Mouse (Mus musculus) liver, embryonic 13.5 days (tissue): ENCODE measurements around the gene Tpst1. TPM values are rescaled to one million over a fixed set of nuclear protein-coding genes. Genes with fewer than 3 reads are reported as not detected.

Experiments
- ATAC-seq: fragments of 200-750 bp; cut with Nextera tagmentation; 2 replicates; pipeline ENCODE4 v1.8.0; 2017; ENCODE audit warnings: low read depth, mild to moderate bottlenecking, moderate number of reproducible peaks, moderate library complexity
- DNase-seq: peaks from one replicate; pipeline ENCODE4 v3.0.0; 2022
- H3K27ac ChIP-seq: fragments of 300-500 bp; sonication (generic); 2 replicates; pipeline ENCODE4 v1.5.1; 2015; ENCODE audit warnings: moderate library complexity, mild to moderate bottlenecking, inconsistent platforms
- H3K27me3 ChIP-seq: fragments of 300-500 bp; sonication (generic); 2 replicates; pipeline ENCODE4 v1.6.1; 2015; ENCODE audit warnings: mild to moderate bottlenecking, inconsistent platforms
- H3K36me3 ChIP-seq: fragments of 300-500 bp; sonication (generic); 2 replicates; pipeline ENCODE4 v1.6.1; 2015; ENCODE audit warnings: mild to moderate bottlenecking, inconsistent platforms
- H3K4me1 ChIP-seq: fragments of 300-500 bp; sonication (generic); replicated peaks from 2 replicates; pipeline ENCODE4 v1.6.1; 2015; ENCODE audit warnings: inconsistent platforms
- H3K4me2 ChIP-seq: fragments of 300-500 bp; sonication (generic); 2 replicates; pipeline ENCODE4 v1.6.1; 2015; ENCODE audit warnings: inconsistent platforms, mild to moderate bottlenecking, moderate library complexity
- H3K4me3 ChIP-seq: fragments of 300-500 bp; sonication (generic); replicated peaks from 2 replicates; pipeline ENCODE4 v1.5.1; 2015; ENCODE audit warnings: mild to moderate bottlenecking, inconsistent platforms
- H3K9ac ChIP-seq: fragments of 300-500 bp; sonication (generic); 2 replicates; pipeline ENCODE4 v1.6.1; 2015; ENCODE audit warnings: mild to moderate bottlenecking, inconsistent platforms
- H3K9me3 ChIP-seq: fragments of 300-500 bp; sonication (generic); replicated peaks from 2 replicates; pipeline ENCODE4 v1.6.1; 2016; ENCODE audit warnings: inconsistent platforms
- WGBS: fragments of 180-500 bp; shearing (Covaris S2); methylation state at CpG from one replicate; pipeline ENCODE4 v1.1.7; 2015; ENCODE audit not compliant: insufficient replicate concordance; 5-methylcytosine and 5-hydroxymethylcytosine counted together
- polyA plus RNA-seq: library from polyadenylated mRNA; unstranded; fragments of >200 nt; fragmentation: Nextera tagmentation; extraction: Ambion mirVana; gene quantifications from 2 replicates; pipeline ENCODE4 v1.2.1, GENCODE M21; 2015

The Tpst1 gene
- polyA plus RNA-seq, 1 experiment from 2014 or later: 27.2 TPM

- ATAC-seq: no peak
- H3K27ac ChIP-seq: no peak overlapping the region
- no peaks in the 10 kb centered on the region for H3K9me3 ChIP-seq
- H3K27me3 ChIP-seq: no peaks in the 10 kb centered on the region
- 72% methylated on average over 2 of the region's 2 CpGs for WGBS
- H3K4me3 ChIP-seq: no peak overlapping the region
- H3K9ac ChIP-seq: no peak overlapping the region
- no peaks in the 10 kb centered on the region for H3K4me1 ChIP-seq
- H3K36me3 ChIP-seq: 0 out of 2 replicates have a peak, but pooled peaks cover 1% of the 10 kb centered on the region
- no peak for DNase-seq
- H3K4me2 ChIP-seq: no peak overlapping the region
Observed at GRCm38 (mm10) chr5:130122355-130122754, 49.2 kb downstream of the Tpst1 start.

GRCm38 (mm10) chr5:130124271-130124670 is 51.1 kb downstream of the Tpst1 start:
- Histone ChIP-seq H3K4me1 (no peaks in the 10 kb centered on the region), H3K27me3 (no peaks in the 10 kb centered on the region), H3K27ac (no peak overlapping the region), H3K4me2 (no peak overlapping the region), H3K9ac (no peak overlapping the region), H3K4me3 (no peak overlapping the region), H3K9me3 (no peaks in the 10 kb centered on the region), H3K36me3 (no peaks in the 10 kb centered on the region)
- no peak for DNase-seq
- 79% methylated on average over 5 of the region's 5 CpGs for WGBS
- no peak for ATAC-seq

GRCm38 (mm10) chr5:130128686-130129523 is 55.8 kb downstream of the Tpst1 start:
- no peak for DNase-seq
- H3K4me2 ChIP-seq: no peak overlapping the region
- no peak for ATAC-seq
- H3K4me3 ChIP-seq: no peak overlapping the region
- H3K27me3 ChIP-seq: no peaks in the 10 kb centered on the region
- H3K27ac ChIP-seq: no peak overlapping the region
- no peaks in the 10 kb centered on the region for H3K9me3 ChIP-seq
- WGBS: 68% methylated on average over 10 of the region's 11 CpGs
- H3K4me1 ChIP-seq: no peaks in the 10 kb centered on the region
- no peak overlapping the region for H3K9ac ChIP-seq
- peaks cover 9% of the 10 kb centered on the region; the same call in 1 of the 2 replicates for H3K36me3 ChIP-seq

- DNase-seq (no peak), ATAC-seq (no peak)
- Histone ChIP-seq H3K4me3 (no peak overlapping the region), H3K27me3 (no peaks in the 10 kb centered on the region), H3K4me1 (no peaks in the 10 kb centered on the region), H3K9me3 (no peaks in the 10 kb centered on the region), H3K27ac (no peak overlapping the region), H3K36me3 (peaks cover 9% of the 10 kb centered on the region; the same call in 1 of the 2 replicates), H3K9ac (no peak overlapping the region), H3K4me2 (no peak overlapping the region)
- 59% methylated on average over 5 of the region's 5 CpGs for WGBS
Observed at GRCm38 (mm10) chr5:130129524-130129793, 56.3 kb downstream of the Tpst1 start.

GRCm38 (mm10) chr5:130136597-130136996 is 63.5 kb downstream of the Tpst1 start:
- Histone ChIP-seq H3K36me3 (0 out of 2 replicates have a peak, but pooled peaks cover 7% of the 10 kb centered on the region), H3K4me2 (no peak overlapping the region), H3K27me3 (peaks cover 3% of the 10 kb centered on the region; the same call in 1 of the 2 replicates), H3K4me1 (peaks cover 8% of the 10 kb centered on the region; the same call in 1 of the 2 replicates), H3K9me3 (no peaks in the 10 kb centered on the region), H3K27ac (no peak overlapping the region), H3K9ac (no peak overlapping the region), H3K4me3 (no peak overlapping the region)
- ATAC-seq (no peak), DNase-seq (no peak)
- 87% methylated on average over 13 of the region's 13 CpGs for WGBS

GRCm38 (mm10) chr5:130139393-130139792 is 66.3 kb downstream of the Tpst1 start:
- 0 out of 2 replicates have a peak, but pooled peaks cover 7% of the 10 kb centered on the region for H3K36me3 ChIP-seq
- ATAC-seq: no peak
- WGBS: 18% methylated on average over 8 of the region's 8 CpGs
- peak; percentile 57 for DNase-seq
- no peaks in the 10 kb centered on the region for H3K9me3 ChIP-seq
- no peak overlapping the region for H3K27ac ChIP-seq
- peaks cover 10% of the 10 kb centered on the region; the same call in 1 of the 2 replicates for H3K27me3 ChIP-seq
- no peak overlapping the region for H3K4me3 ChIP-seq
- H3K4me2 ChIP-seq: no peak overlapping the region
- H3K4me1 ChIP-seq: peaks cover 23% of the 10 kb centered on the region
- no peak overlapping the region for H3K9ac ChIP-seq

- Histone ChIP-seq H3K36me3 (0 out of 2 replicates have a peak, but pooled peaks cover 2% of the 10 kb centered on the region), H3K9ac (no peak overlapping the region), H3K9me3 (no peaks in the 10 kb centered on the region), H3K4me3 (no peak overlapping the region), H3K27me3 (peaks cover 10% of the 10 kb centered on the region; the same call in 1 of the 2 replicates), H3K4me2 (no peak overlapping the region), H3K4me1 (peaks cover 32% of the 10 kb centered on the region), H3K27ac (no peak overlapping the region)
- DNase-seq (no peak), ATAC-seq (no peak)
- 57% methylated on average over 5 of the region's 5 CpGs for WGBS
Observed at GRCm38 (mm10) chr5:130141138-130141537, 68.0 kb downstream of the Tpst1 start.

- DNase-seq: no peak
- H3K4me3 ChIP-seq: no peak overlapping the region
- H3K4me1 ChIP-seq: peaks cover 39% of the 10 kb centered on the region
- ATAC-seq: no peak
- no peak overlapping the region for H3K9ac ChIP-seq
- no peaks in the 10 kb centered on the region for H3K36me3 ChIP-seq
- no peak overlapping the region for H3K27ac ChIP-seq
- peaks cover 10% of the 10 kb centered on the region; the same call in 1 of the 2 replicates for H3K27me3 ChIP-seq
- H3K9me3 ChIP-seq: no peaks in the 10 kb centered on the region
- 55% methylated on average over 4 of the region's 4 CpGs for WGBS
- H3K4me2 ChIP-seq: no peak overlapping the region
Observed at GRCm38 (mm10) chr5:130142041-130142440, 68.9 kb downstream of the Tpst1 start.

GRCm38 (mm10) chr5:130143101-130143500 is 70.0 kb downstream of the Tpst1 start:
- Histone ChIP-seq H3K4me3 (peak overlapping the region; percentile 83; the same call in 1 of the 2 replicates), H3K4me1 (peaks cover 46% of the 10 kb centered on the region), H3K4me2 (peak overlapping the region; percentile 96), H3K9ac (no peak overlapping the region), H3K9me3 (no peaks in the 10 kb centered on the region), H3K36me3 (peaks cover 9% of the 10 kb centered on the region; the same call in 1 of the 2 replicates), H3K27ac (peak overlapping the region; percentile 98), H3K27me3 (peaks cover 10% of the 10 kb centered on the region; the same call in 1 of the 2 replicates)
- DNase-seq: no peak
- 85% methylated on average over 7 of the region's 7 CpGs for WGBS
- no peak for ATAC-seq

GRCm38 (mm10) chr5:130143977-130144333 is 70.8 kb downstream of the Tpst1 start:
- ATAC-seq (peak; percentile 55), DNase-seq (no peak)
- Histone ChIP-seq H3K36me3 (peaks cover 18% of the 10 kb centered on the region), H3K4me2 (peak overlapping the region; percentile 96), H3K27ac (peak overlapping the region; percentile 98), H3K4me3 (peak overlapping the region; percentile 83), H3K9ac (peak overlapping the region; percentile 88), H3K9me3 (no peaks in the 10 kb centered on the region), H3K4me1 (peaks cover 46% of the 10 kb centered on the region), H3K27me3 (peaks cover 10% of the 10 kb centered on the region; the same call in 1 of the 2 replicates)
- WGBS: 2% methylated on average over 20 of the region's 20 CpGs

- Histone ChIP-seq H3K9me3 (no peaks in the 10 kb centered on the region), H3K4me2 (peak within 1 kb of the TSS; percentile 96), H3K27ac (peak within 1 kb of the TSS; percentile 98), H3K36me3 (peaks cover 19% of the 10 kb centered on the region), H3K4me3 (peak within 1 kb of the TSS; percentile 83), H3K9ac (peak within 1 kb of the TSS; percentile 88), H3K4me1 (peaks cover 41% of the 10 kb centered on the region), H3K27me3 (peaks cover 10% of the 10 kb centered on the region; the same call in 1 of the 2 replicates)
- DNase-seq: peak; percentile 96
- WGBS: under 1% methylated on average over 66 of the region's 66 CpGs
- peak; percentile 90 for ATAC-seq
Observed at GRCm38 (mm10) chr5:130144334-130145312, 71.5 kb downstream of the Tpst1 start, which contains the start of gene Kctd7. Gene Kctd7 (plus strand): TSS chr5:130144861.
